Mouse (Mus musculus) liver, embryonic 14.5 days (tissue): ENCODE measurements around the gene Slc25a21.

ENCODE experiments used
- CTCF ChIP-seq: IDR thresholded peaks from 2 replicates; pipeline ENCODE4 v1.5.1; 2016; ENCODE audit warnings: antibody characterized with exemption, low read depth, control low read depth
- EP300 ChIP-seq: IDR thresholded peaks from 2 replicates; pipeline ENCODE4 v1.6.1; 2016; ENCODE audit warnings: antibody characterized with exemption, low read depth

DNA sequence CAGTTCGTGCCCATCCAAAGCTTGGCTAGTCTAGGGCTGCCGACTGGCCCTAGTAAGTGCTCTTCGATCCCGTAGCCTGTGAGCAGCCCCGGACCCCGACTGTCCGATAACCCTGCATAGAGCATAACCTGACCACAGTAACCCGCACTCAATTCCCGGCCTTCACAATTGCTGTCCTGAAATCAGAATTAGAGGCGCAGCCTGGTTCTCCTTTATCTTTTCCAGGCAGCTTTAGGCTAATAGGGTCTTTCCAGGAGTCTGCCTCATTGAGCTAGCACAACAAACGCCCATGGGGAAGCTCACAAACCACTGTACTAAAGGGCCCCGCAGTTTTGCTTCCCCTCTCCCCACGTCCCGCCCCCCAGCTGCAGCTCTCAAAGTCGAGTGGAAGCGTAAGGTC lies 506.9 kb downstream of the Slc25a21 start:
- TF ChIP-seq CTCF (no peak), EP300 (no peak)
